ENCODE assay signal across 15 mouse cellular contexts in the genomic region with DNA sequence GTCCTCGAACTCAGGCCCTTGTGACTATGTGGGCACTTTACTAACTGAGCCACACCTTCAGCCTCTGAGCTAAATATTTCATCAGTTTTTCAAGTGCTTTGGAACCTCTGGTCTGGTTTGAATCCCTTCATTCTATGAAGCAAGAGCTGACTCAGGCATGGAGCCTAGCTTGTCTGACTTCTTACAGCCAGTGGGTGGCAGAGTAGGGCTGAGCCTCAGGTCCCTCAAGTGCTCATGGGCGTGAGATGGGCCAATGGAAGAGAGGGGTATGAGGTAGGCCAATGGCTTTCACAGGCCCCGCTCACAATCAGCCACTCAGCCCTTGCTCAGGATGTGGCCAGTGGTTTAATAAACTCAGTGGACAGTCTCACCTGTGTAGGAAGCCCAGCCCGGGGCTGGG. TPM values are rescaled to one million over a fixed set of nuclear protein-coding genes. Genes with fewer than 3 reads are reported as not detected.
DNase-seq lines count a peak whose midpoint lies in the region; ATAC-seq and TF ChIP-seq lines count a peak whose summit lies in the region.
"Had no signal": no experiment of that assay in that cellular context is flagged by ENCODE, and none has a peak within 500 bp of the region (broad histone marks: within the 10 kb centered on the region; RNA-seq: fewer than 3 reads in every experiment).

No protein-coding gene starts in this region.

- TF ChIP-seq POLR2A in small intestine, adult 2 months (IDR thresholded peaks at IDR 0.05; ENCODE audit: low read depth, low read length): no peak

- H3K9ac ChIP-seq in heart, postnatal 0 days (replicated peaks; ENCODE audit: low read depth, low read length): no peak overlapping the region
- H3K9ac ChIP-seq in lung, embryonic 16.5 days (ENCODE audit: low read length): no peak overlapping the region
- H3K9ac ChIP-seq: forebrain, embryonic 12.5 days; intestine, embryonic 15.5 days had no signal

- H3K27me3 ChIP-seq in heart, postnatal 0 days (ENCODE audit: control insufficient read depth, insufficient read depth, low read length): peaks cover 10% of the 10 kb centered on the region; the same call in 1 of the 2 replicates
- H3K27me3 ChIP-seq in lung, embryonic 16.5 days (ENCODE audit: control insufficient read depth, insufficient read depth, low read depth, low read length): no peaks in the 10 kb centered on the region; the same call in 1 of the 2 replicates
- H3K27me3 ChIP-seq in small intestine, adult 2 months (ENCODE audit: control insufficient read depth, insufficient read depth, low read length): no peaks in the 10 kb centered on the region
- H3K27me3 ChIP-seq: forebrain, embryonic 12.5 days had no signal

- H3K4me1 ChIP-seq in heart, postnatal 0 days (ENCODE audit: control insufficient read depth, insufficient read depth): no peaks in the 10 kb centered on the region
- peaks cover 3% of the 10 kb centered on the region; the same call in 1 of the 2 replicates for H3K4me1 ChIP-seq in lung, embryonic 16.5 days (replicated peaks; ENCODE audit: control insufficient read depth, insufficient read depth, low read length)
- H3K4me1 ChIP-seq in small intestine, adult 2 months (ENCODE audit: control insufficient read depth, insufficient read depth, insufficient read length, low read length): no peaks in the 10 kb centered on the region
- H3K4me1 ChIP-seq: forebrain, embryonic 12.5 days; intestine, embryonic 15.5 days had no signal

- no peak for DNase-seq in heart, postnatal 0 days (ENCODE audit: low spot score)
- DNase-seq in heart, adult 8-10 months (ENCODE audit: low spot score): no peak
- DNase-seq in lung, postnatal 4 days: no peak
- peak; percentile 59 for DNase-seq in adipocyte (ENCODE audit: low spot score)
- DNase-seq in adrenal gland, postnatal 4 days (ENCODE audit: low spot score in 2 of 2): no peak
- DNase-seq in spleen, postnatal 14 days (ENCODE audit: low spot score in 2 of 2): no peak
- DNase-seq: adrenal gland, postnatal 25 days; B cell, adult 2 months; cerebellum, adult 18-20 months had no signal

- no peak overlapping the region for H3K4me3 ChIP-seq in heart, postnatal 0 days (ENCODE audit: low read depth, low read length)
- no peak overlapping the region for H3K4me3 ChIP-seq in lung, embryonic 16.5 days (ENCODE audit: low read length)
- H3K4me3 ChIP-seq in small intestine, adult 2 months (ENCODE audit: low read depth, low read length): no peak overlapping the region
- H3K4me3 ChIP-seq: forebrain, embryonic 12.5 days; intestine, embryonic 15.5 days had no signal

- no peak for TF ChIP-seq EP300 in heart, postnatal 0 days (IDR thresholded peaks at IDR 0.05; ENCODE audit: low read depth)

- peak; percentile 31 for TF ChIP-seq CTCF in heart, postnatal 0 days (IDR thresholded peaks at IDR 0.05; ENCODE audit: low read depth)
- peak; percentile 13; the same call in 1 of the 2 replicates for TF ChIP-seq CTCF in small intestine, adult 2 months (IDR thresholded peaks at IDR 0.05; ENCODE audit: extremely low read depth, insufficient read length, insufficient replicate concordance, low read depth, low read length)

- no peak for ATAC-seq in heart, postnatal 0 days (ENCODE audit: insufficient read depth, low read depth)
- peak; percentile 52; the same call in 1 of the 2 replicates for ATAC-seq in lung, embryonic 16.5 days (ENCODE audit: low read depth)
- ATAC-seq: intestine, embryonic 15.5 days; Patski had no signal

- H3K9me3 ChIP-seq in heart, postnatal 0 days (replicated peaks; ENCODE audit: control insufficient read depth, low read length): no peaks in the 10 kb centered on the region
- no peaks in the 10 kb centered on the region for H3K9me3 ChIP-seq in lung, embryonic 16.5 days (ENCODE audit: control insufficient read depth, low read length)
- H3K9me3 ChIP-seq: forebrain, embryonic 12.5 days; intestine, embryonic 15.5 days had no signal

- H3K27ac ChIP-seq in heart, postnatal 0 days (ENCODE audit: low read depth): no peak overlapping the region
- H3K27ac ChIP-seq in lung, embryonic 16.5 days (ENCODE audit: low read length): no peak overlapping the region
- H3K27ac ChIP-seq in small intestine, adult 2 months (ENCODE audit: insufficient read depth, low read depth, low read length): no peak overlapping the region
- H3K27ac ChIP-seq: forebrain, embryonic 12.5 days; intestine, embryonic 15.5 days; macrophage had no signal

- no peaks in the 10 kb centered on the region for H3K36me3 ChIP-seq in heart, postnatal 0 days (replicated peaks; ENCODE audit: control insufficient read depth, insufficient read depth, low read length)
- H3K36me3 ChIP-seq in lung, embryonic 16.5 days (ENCODE audit: control insufficient read depth, insufficient read depth, low read length): no peaks in the 10 kb centered on the region
- H3K36me3 ChIP-seq in small intestine, adult 2 months (ENCODE audit: control insufficient read depth, insufficient read depth, low read length): no peaks in the 10 kb centered on the region
- H3K36me3 ChIP-seq: intestine, embryonic 15.5 days had no signal

- WGBS in heart, postnatal 0 days: 46% methylated on average over 4 of the region's 4 CpGs
- 43% methylated on average over 4 of the region's 4 CpGs for WGBS in lung, embryonic 16.5 days
- 39% methylated on average over 4 of the region's 4 CpGs for WGBS in small intestine, adult 2 months

- H3K4me2 ChIP-seq in heart, postnatal 0 days (ENCODE audit: low read depth, low read length): no peak overlapping the region
- H3K4me2 ChIP-seq in lung, embryonic 16.5 days (ENCODE audit: low read depth, low read length): no peak overlapping the region
- H3K4me2 ChIP-seq: forebrain, embryonic 12.5 days; intestine, embryonic 15.5 days had no signal

RNA-seq across cellular contexts. Expression of gene Zfp574, which starts 27.2 kb away (rescaled TPM):
- 9.8 and 12.0 TPM in 2 replicates for total RNA-seq in heart, postnatal 0 days (2014; rRNA removed; ENCODE audit: low replicate concordance)
- 11.2 and 11.6 TPM in 2 replicates for polyA plus RNA-seq in heart, postnatal 0 days (2015; fragmentation: Nextera tagmentation; extraction: Ambion mirVana)
- total RNA-seq in heart, adult 8-10 months (2022): 10 to 100 TPM in 1 of 4 experiments, 1 to 10 TPM in 3; 7.9 to 10.0 (median 9.0) TPM
- polyA plus RNA-seq in lung, embryonic 16.5 days (2015; fragmentation: Nextera tagmentation; extraction: Ambion mirVana): 28.9 and 30.5 TPM in 2 replicates
- polyA plus RNA-seq in small intestine, adult 2 months (2012; rRNA removed): 17.4 and 37.9 TPM in 2 replicates
- total RNA-seq in adrenal gland, postnatal 4 days (2021): 10 to 100 TPM; 22.3 to 24.4 TPM

RNA-seq across cellular contexts. Expression of gene Grik5, which starts 27.4 kb away (rescaled TPM):
- total RNA-seq in heart, postnatal 0 days (2014; rRNA removed; ENCODE audit: low replicate concordance): 16.2 and 21.5 TPM in 2 replicates
- polyA plus RNA-seq in heart, postnatal 0 days (2015; fragmentation: Nextera tagmentation; extraction: Ambion mirVana): 1.5 and 1.6 TPM in 2 replicates
- 1 to 10 TPM; 3.7 to 4.5 (median 3.8) TPM for total RNA-seq in heart, adult 8-10 months (2022)
- polyA plus RNA-seq in lung, embryonic 16.5 days (2015; fragmentation: Nextera tagmentation; extraction: Ambion mirVana): 3.5 and 3.6 TPM in 2 replicates
- polyA plus RNA-seq in small intestine, adult 2 months (2012; rRNA removed): 11.2 and 17.7 TPM in 2 replicates
- total RNA-seq in adrenal gland, postnatal 4 days (2021): 10 to 100 TPM; 38.1 to 45.1 TPM
